Mouse (Mus musculus) kidney, embryonic 16.5 days (tissue): ENCODE data around the gene Prox1. TPM values are rescaled to one million over a fixed set of nuclear protein-coding genes. Genes with fewer than 3 reads are reported as not detected.

ENCODE experiments used
- ATAC-seq: fragments of 200-750 bp; cut with Nextera tagmentation; 2 replicates; pipeline ENCODE4 v1.8.0; 2017; ENCODE audit warnings: moderate TSS enrichment; ENCODE audit not compliant: low FRiP score, low TSS enrichment
- H3K27ac ChIP-seq: fragments of 300-500 bp; sonication (generic); 2 replicates; pipeline ENCODE4 v1.5.1; 2014; ENCODE audit warnings: low read length
- H3K27me3 ChIP-seq: fragments of 300-500 bp; sonication (generic); 2 replicates; pipeline ENCODE4 v1.6.1; 2014; ENCODE audit warnings: low read length, control low read depth, mixed read lengths; ENCODE audit not compliant: insufficient read depth
- H3K36me3 ChIP-seq: fragments of 300-500 bp; sonication (generic); 2 replicates; pipeline ENCODE4 v1.6.1; 2014; ENCODE audit warnings: low read length, control low read depth, mixed read lengths; ENCODE audit not compliant: insufficient read depth
- H3K4me1 ChIP-seq: fragments of 300-500 bp; sonication (generic); 2 replicates; pipeline ENCODE4 v1.6.1; 2014; ENCODE audit warnings: low read length, control low read depth, mixed read lengths; ENCODE audit not compliant: insufficient read depth
- H3K4me2 ChIP-seq: fragments of 300-500 bp; sonication (generic); replicated peaks from 2 replicates; pipeline ENCODE4 v1.6.1; 2014; ENCODE audit warnings: low read depth, low read length
- H3K4me3 ChIP-seq: fragments of 300-500 bp; sonication (generic); 2 replicates; pipeline ENCODE4 v1.5.1; 2014; ENCODE audit warnings: mild to moderate bottlenecking, low read length
- H3K9ac ChIP-seq: fragments of 300-500 bp; sonication (generic); replicated peaks from 2 replicates; pipeline ENCODE4 v1.6.1; 2014; ENCODE audit warnings: low read length
- H3K9me3 ChIP-seq: fragments of 300-500 bp; sonication (generic); 2 replicates; pipeline ENCODE4 v1.6.1; 2016; ENCODE audit warnings: low read length, control low read depth
- WGBS: fragments of 180-500 bp; shearing (Covaris S2); extraction: QIAGEN DNeasy Blood & Tissue Kit; methylation state at CpG from one replicate; pipeline ENCODE4 v1.1.7; 2014; 5-methylcytosine and 5-hydroxymethylcytosine counted together
- polyA plus RNA-seq: library from polyadenylated mRNA; unstranded; fragments of >200 nt; fragmentation: Nextera tagmentation; extraction: Ambion mirVana; gene quantifications from 2 replicates; pipeline ENCODE4 v1.2.1, GENCODE M21; 2015

Gene Prox1
- polyA plus RNA-seq, 1 experiment from 2014 or later, result 0.89 TPM

DNA sequence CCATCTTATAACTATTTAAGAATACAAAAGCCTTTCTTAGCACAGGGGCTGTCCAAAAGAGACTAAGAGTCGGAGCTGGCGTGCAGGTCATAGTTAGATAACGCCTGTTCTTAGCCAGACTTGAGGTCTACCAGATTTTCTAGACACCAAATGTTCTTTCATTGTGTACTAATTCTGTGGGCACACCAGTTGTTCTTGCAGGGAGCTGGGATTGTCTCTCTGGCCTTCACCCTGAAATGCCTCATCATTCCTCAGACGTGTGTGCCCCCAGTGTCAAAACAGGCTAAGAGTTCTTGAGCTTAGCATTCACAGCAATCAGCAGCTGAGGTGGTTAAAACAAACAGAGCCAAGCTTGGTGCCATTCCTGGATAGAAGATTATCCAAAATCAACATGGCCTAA, 37.6 kb downstream of the Prox1 start:
- no peak for ATAC-seq
- Histone ChIP-seq H3K4me2 (no peak overlapping the region), H3K9me3 (no peaks in the 10 kb centered on the region), H3K4me3 (no peak overlapping the region), H3K27ac (no peak overlapping the region), H3K27me3 (no peaks in the 10 kb centered on the region), H3K36me3 (no peaks in the 10 kb centered on the region), H3K4me1 (no peaks in the 10 kb centered on the region), H3K9ac (no peak overlapping the region)
- WGBS, result 83% methylated on average over 4 of the region's 4 CpGs

DNA sequence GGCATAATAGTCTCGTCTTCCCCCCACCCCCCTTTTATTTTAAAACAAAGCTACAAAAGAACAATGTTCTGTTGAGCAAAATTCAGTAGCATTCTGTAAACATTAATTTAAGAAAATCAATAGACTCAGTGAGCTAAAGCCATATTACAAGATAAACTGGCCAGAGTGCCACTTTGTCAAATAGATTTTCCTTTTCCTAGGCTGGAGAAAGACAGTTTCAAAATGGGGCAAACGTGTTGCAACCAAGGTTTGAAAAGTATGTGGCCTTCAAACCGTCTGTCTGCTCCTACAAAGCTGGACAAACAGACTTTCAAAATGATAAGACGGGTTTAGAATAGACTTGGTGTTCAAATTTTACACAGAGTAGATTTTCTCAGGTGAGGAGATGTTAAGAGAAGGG, 39.6 kb downstream of the Prox1 start:
- 71% methylated on average over 4 of the region's 4 CpGs for WGBS
- no peak overlapping the region for H3K4me2 ChIP-seq
- ATAC-seq, result no peak
- no peaks in the 10 kb centered on the region for H3K9me3 ChIP-seq
- H3K9ac ChIP-seq, result no peak overlapping the region
- H3K36me3 ChIP-seq, result no peaks in the 10 kb centered on the region
- no peaks in the 10 kb centered on the region for H3K4me1 ChIP-seq
- no peak overlapping the region for H3K4me3 ChIP-seq
- no peak overlapping the region for H3K27ac ChIP-seq
- H3K27me3 ChIP-seq, result no peaks in the 10 kb centered on the region

DNA sequence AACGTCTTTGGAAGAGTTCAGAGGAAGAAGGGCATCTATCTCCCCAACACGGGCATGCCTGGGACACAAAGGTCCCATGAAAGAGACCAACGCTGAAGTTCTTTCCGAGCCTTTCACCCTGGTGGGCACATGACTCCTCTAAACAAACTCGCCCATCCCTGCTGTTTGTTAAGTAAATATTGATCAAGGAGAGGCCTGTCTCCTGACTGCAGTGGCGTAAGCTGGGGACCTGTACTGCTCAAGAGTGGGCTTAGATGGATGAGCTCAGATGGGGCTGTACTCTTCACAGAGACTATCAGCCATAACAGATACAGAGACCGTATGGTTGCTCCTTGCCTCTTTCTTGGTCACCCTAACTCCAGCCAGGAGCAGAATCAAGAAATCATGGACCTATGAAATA, 41.0 kb downstream of the Prox1 start:
- H3K4me3 ChIP-seq, result no peak overlapping the region
- H3K27me3 ChIP-seq, result no peaks in the 10 kb centered on the region
- H3K9ac ChIP-seq, result no peak overlapping the region
- no peaks in the 10 kb centered on the region for H3K36me3 ChIP-seq
- no peak overlapping the region for H3K4me2 ChIP-seq
- WGBS, result 50% methylated on average over 7 of the region's 7 CpGs
- no peak for ATAC-seq
- no peaks in the 10 kb centered on the region for H3K4me1 ChIP-seq
- no peaks in the 10 kb centered on the region for H3K9me3 ChIP-seq
- H3K27ac ChIP-seq, result no peak overlapping the region

DNA sequence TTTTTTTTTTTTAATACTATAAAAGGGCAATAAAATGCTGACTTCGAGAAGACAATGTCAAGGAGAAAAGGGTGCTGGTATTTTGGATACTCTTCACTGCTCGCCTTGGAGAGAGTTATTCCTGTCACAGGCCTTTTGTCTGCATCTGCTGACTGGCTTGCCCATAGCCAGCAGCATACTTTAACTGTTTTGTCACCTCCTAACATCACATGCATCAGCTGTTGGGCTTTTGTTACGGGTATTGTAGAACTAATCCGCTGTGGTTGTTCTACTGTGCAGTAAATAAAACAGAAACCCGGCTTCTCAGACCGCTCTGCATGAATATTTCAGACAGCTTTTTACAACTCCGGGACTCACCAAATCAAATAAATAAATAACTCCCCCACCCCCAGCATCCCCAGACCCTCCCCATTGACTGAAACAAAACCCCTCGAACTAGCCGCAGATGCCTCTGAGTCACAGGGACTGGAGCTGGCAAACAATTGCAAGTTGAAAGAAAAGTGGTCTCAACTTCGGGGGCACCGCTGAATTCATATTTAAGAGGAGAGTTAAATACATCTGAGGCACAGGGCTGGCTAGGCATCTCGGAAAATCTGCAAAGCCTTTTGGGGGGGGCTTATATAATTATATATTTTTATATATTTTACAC, 41.7 kb downstream of the Prox1 start:
- Histone ChIP-seq H3K27ac (no peak overlapping the region), H3K27me3 (no peaks in the 10 kb centered on the region), H3K4me3 (no peak overlapping the region), H3K4me2 (no peak overlapping the region), H3K9ac (no peak overlapping the region), H3K4me1 (no peaks in the 10 kb centered on the region), H3K36me3 (no peaks in the 10 kb centered on the region), H3K9me3 (no peaks in the 10 kb centered on the region)
- 33% methylated on average over 12 of the region's 12 CpGs for WGBS
- ATAC-seq, result no peak

DNA sequence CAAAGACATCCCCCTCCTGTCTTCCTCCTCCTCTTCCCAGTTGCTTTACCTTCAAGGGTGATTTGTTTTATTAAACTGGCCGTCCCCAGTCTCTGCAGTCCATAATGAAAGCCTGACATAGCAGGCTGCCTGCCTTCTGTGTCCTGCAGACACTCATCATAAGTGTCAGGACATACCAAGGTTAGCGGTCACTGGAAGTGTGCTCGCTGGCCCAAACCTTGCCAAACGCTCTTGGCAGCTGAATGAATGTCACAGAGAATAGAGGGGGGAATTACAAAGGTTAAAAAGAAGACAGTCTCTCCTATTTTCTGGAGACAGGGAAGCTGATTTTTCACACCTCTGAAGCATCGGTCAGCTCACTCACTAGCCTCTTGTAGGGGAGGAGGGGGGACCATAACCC, 42.6 kb downstream of the Prox1 start:
- Histone ChIP-seq H3K27ac (no peak overlapping the region), H3K4me3 (no peak overlapping the region), H3K9me3 (no peaks in the 10 kb centered on the region), H3K9ac (no peak overlapping the region), H3K36me3 (no peaks in the 10 kb centered on the region), H3K27me3 (no peaks in the 10 kb centered on the region), H3K4me1 (no peaks in the 10 kb centered on the region), H3K4me2 (no peak overlapping the region)
- WGBS, result 36% methylated on average over 5 of the region's 5 CpGs
- ATAC-seq, result no peak

DNA sequence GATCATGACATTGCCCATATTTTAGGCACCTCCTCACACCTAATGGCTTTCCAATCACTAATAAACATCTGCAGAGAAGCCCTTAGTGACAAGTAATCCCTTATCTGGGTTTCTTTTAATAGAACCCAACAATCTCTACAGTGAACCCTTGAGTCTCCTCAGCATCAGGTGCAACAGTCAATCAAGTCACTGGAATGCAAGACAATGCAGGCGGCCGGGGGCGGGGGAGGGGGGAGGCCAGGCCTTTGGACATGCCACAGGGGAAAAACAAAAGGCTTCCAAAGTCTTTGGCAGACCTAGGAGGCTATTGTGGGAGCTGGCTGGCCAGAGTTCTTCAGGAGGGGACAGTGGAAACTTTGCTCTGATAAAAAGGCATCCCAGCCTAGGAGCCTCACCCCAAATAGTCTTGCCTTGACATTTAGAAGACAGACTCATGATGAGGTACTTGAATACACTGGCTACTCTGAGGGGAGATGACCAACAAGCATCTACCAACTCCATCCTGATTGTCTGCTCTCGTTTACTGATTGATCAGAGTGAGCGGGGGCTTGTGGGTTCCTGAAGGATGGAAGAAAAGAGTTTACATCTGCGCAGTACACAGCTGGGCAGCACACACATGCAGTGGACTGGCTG, 43.2 kb downstream of the Prox1 start:
- Histone ChIP-seq H3K4me2 (no peak overlapping the region), H3K9me3 (no peaks in the 10 kb centered on the region), H3K27me3 (no peaks in the 10 kb centered on the region), H3K4me1 (no peaks in the 10 kb centered on the region), H3K4me3 (no peak overlapping the region), H3K9ac (no peak overlapping the region), H3K36me3 (no peaks in the 10 kb centered on the region), H3K27ac (no peak overlapping the region)
- 56% methylated on average over 6 of the region's 6 CpGs for WGBS
- no peak for ATAC-seq

DNA sequence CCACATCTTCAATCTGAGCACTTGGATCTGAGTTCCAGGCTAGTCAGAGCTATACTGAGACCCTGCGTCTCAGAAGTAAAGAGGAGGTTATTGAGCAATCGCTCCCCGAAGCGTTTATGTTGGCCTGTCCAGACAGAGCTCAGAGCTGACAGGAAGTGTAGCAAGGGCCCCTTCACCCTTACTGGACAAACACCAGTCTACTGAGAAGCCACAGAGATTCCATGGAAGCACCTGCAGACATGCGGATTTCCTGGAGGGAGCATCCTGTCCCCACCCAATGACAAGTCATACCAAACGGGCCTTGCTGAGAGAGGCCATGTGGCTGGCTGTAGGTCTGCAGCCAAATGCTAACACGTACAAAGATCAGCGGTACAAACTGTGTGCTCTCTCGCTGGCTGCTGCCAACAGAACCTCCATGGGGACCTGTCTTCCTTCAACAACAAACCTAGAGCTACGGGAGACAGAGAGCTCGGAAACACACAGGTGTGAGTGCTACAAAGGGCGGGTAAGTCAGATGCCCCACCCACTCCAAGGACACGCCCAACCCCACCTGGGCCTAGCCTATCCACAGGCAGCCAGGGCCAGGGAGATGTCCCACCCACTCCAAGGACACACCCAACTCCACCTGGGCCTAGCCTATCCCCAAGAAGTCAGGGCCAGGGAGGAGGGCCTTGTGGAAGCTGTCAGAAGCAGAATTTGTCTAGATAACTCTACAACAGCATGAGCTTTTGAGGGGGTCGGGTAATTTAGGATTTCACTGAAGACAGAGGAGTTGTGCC, 45.4 kb downstream of the Prox1 start:
- WGBS, result 79% methylated on average over 14 of the region's 14 CpGs

DNA sequence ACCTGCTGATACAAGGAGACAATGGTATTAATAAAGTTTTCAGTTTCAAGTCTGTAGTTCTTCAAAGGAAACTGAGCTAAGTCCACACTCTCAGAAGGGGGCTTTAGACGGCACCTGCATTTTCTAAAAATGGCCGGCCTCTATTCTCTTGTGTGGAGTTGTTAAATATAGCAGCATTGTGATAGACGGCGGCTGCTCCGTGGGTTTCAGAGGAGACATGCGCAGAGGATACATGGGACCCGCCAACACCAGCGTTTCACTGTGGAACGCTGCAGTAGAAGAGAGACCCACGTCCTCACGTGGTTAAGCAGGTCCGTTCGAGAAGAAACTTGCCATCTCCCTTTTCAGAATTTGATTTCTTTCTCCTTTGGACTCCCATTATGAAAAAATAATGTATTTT, 47.1 kb downstream of the Prox1 start:
- no peaks in the 10 kb centered on the region for H3K9me3 ChIP-seq
- no peaks in the 10 kb centered on the region for H3K36me3 ChIP-seq
- WGBS, result 90% methylated on average over 13 of the region's 13 CpGs
- H3K4me2 ChIP-seq, result no peak overlapping the region
- H3K27ac ChIP-seq, result no peak overlapping the region
- ATAC-seq, result no peak
- H3K4me3 ChIP-seq, result no peak overlapping the region
- H3K9ac ChIP-seq, result no peak overlapping the region
- no peaks in the 10 kb centered on the region for H3K27me3 ChIP-seq
- no peaks in the 10 kb centered on the region for H3K4me1 ChIP-seq

More for the DNA sequence above, 45.4 kb downstream of the Prox1 start:
- H3K9ac ChIP-seq, result no peak overlapping the region
- no peak for ATAC-seq
- H3K4me2 ChIP-seq, result no peak overlapping the region
- no peaks in the 10 kb centered on the region for H3K36me3 ChIP-seq
- H3K27me3 ChIP-seq, result no peaks in the 10 kb centered on the region
- no peak overlapping the region for H3K27ac ChIP-seq
- H3K9me3 ChIP-seq, result no peaks in the 10 kb centered on the region
- H3K4me1 ChIP-seq, result no peaks in the 10 kb centered on the region
- no peak overlapping the region for H3K4me3 ChIP-seq

DNA sequence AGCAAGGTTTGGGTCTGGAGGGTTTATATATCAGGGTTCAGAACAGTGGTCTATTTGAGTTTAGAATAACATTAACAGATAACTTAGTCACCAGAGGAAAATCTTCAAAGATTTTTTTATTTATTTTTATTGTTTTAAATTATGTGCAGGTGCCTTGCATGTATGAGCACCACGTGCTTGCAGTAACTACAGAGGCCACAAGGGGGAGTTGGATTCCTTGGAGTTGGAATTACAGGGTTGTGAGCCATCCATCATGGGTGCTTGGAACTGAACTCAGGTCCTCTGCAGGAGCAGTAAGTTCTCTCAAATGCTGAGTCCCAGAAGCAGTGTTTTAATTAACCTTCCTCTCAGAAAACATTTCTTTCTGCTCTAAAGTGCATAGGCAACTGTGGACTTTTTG, 54.5 kb downstream of the Prox1 start:
- H3K9me3 ChIP-seq, result peaks cover 8% of the 10 kb centered on the region; the same call in 1 of the 2 replicates
- no peak overlapping the region for H3K9ac ChIP-seq
- WGBS, result 81% methylated on average over 1 of the region's 1 CpGs
- no peak overlapping the region for H3K4me2 ChIP-seq
- H3K4me3 ChIP-seq, result no peak overlapping the region
- no peak overlapping the region for H3K27ac ChIP-seq
- H3K4me1 ChIP-seq, result no peaks in the 10 kb centered on the region
- ATAC-seq, result no peak
- no peaks in the 10 kb centered on the region for H3K27me3 ChIP-seq
- no peaks in the 10 kb centered on the region for H3K36me3 ChIP-seq

DNA sequence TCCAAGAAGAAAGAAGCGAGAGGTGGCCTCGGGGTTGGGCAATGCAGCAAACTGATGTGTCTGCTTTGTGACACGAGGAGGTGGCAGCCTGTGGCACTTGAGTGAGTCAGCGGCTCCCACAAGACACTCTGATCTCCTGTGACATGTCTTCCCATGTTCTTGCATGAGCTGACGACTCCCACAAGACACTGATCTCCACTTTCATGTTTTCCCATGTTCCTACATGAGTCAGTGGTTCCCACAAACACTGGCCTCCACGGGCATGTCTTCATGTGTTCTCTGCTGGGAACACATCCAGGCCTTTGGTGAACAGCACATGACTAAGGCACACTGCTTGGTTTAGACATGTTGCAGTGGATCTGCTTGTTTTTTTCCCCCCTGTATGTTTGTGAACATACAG, 58.8 kb downstream of the Prox1 start:
- H3K4me2 ChIP-seq, result no peak overlapping the region
- H3K27ac ChIP-seq, result no peak overlapping the region
- ATAC-seq, result no peak
- H3K36me3 ChIP-seq, result no peaks in the 10 kb centered on the region
- no peaks in the 10 kb centered on the region for H3K4me1 ChIP-seq
- H3K27me3 ChIP-seq, result no peaks in the 10 kb centered on the region
- peaks cover 15% of the 10 kb centered on the region; the same call in 1 of the 2 replicates for H3K9me3 ChIP-seq
- no peak overlapping the region for H3K4me3 ChIP-seq
- 74% methylated on average over 6 of the region's 6 CpGs for WGBS
- no peak overlapping the region for H3K9ac ChIP-seq
